Mouse (Mus musculus) lung, embryonic 15.5 days (tissue): ENCODE results near the gene Prox1. TPM values are rescaled to one million over a fixed set of nuclear protein-coding genes. Genes with fewer than 3 reads are reported as not detected.

Source experiments
- ATAC-seq: fragments of 200-750 bp; cut with Nextera tagmentation; 2 replicates; pipeline ENCODE4 v1.8.0; 2017; ENCODE audit warnings: moderate number of reproducible peaks, borderline replicate concordance; ENCODE audit not compliant: low FRiP score, low TSS enrichment; ENCODE audit errors: extremely low read depth
- H3K27ac ChIP-seq: fragments of 300-500 bp; sonication (generic); 2 replicates; pipeline ENCODE4 v1.5.1; 2015; ENCODE audit warnings: moderate library complexity, mild to moderate bottlenecking, inconsistent platforms
- H3K27me3 ChIP-seq: fragments of 300-500 bp; sonication (generic); 2 replicates; pipeline ENCODE4 v1.6.1; 2015; ENCODE audit warnings: inconsistent platforms
- H3K36me3 ChIP-seq: fragments of 300-500 bp; sonication (generic); 2 replicates; pipeline ENCODE4 v1.6.1; 2015; ENCODE audit warnings: inconsistent platforms
- H3K4me1 ChIP-seq: fragments of 300-500 bp; sonication (generic); 2 replicates; pipeline ENCODE4 v1.6.1; 2015; ENCODE audit warnings: inconsistent platforms
- H3K4me2 ChIP-seq: fragments of 300-500 bp; sonication (generic); 2 replicates; pipeline ENCODE4 v1.6.1; 2015; ENCODE audit warnings: inconsistent platforms, mild to moderate bottlenecking, moderate library complexity
- H3K4me3 ChIP-seq: fragments of 300-500 bp; sonication (generic); 2 replicates; pipeline ENCODE4 v1.5.1; 2015; ENCODE audit warnings: mild to moderate bottlenecking, inconsistent platforms
- H3K9ac ChIP-seq: fragments of 300-500 bp; sonication (generic); 2 replicates; pipeline ENCODE4 v1.6.1; 2015; ENCODE audit warnings: inconsistent platforms
- H3K9me3 ChIP-seq: fragments of 300-500 bp; sonication (generic); 2 replicates; pipeline ENCODE4 v1.6.1; 2016; ENCODE audit warnings: inconsistent platforms
- WGBS: fragments of 180-500 bp; shearing (Covaris S2); methylation state at CpG from one replicate; pipeline ENCODE4 v1.1.7; 2015; 5-methylcytosine and 5-hydroxymethylcytosine counted together
- polyA plus RNA-seq: library from polyadenylated mRNA; unstranded; fragments of >200 nt; fragmentation: Nextera tagmentation; extraction: Ambion mirVana; gene quantifications from 2 replicates; pipeline ENCODE4 v1.2.1, GENCODE M21; 2015

Prox1 gene
- polyA plus RNA-seq, 1 experiment from 2014 or later: 2.0 TPM

DNA sequence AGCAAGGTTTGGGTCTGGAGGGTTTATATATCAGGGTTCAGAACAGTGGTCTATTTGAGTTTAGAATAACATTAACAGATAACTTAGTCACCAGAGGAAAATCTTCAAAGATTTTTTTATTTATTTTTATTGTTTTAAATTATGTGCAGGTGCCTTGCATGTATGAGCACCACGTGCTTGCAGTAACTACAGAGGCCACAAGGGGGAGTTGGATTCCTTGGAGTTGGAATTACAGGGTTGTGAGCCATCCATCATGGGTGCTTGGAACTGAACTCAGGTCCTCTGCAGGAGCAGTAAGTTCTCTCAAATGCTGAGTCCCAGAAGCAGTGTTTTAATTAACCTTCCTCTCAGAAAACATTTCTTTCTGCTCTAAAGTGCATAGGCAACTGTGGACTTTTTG is 54.5 kb downstream of the Prox1 start:
- Histone ChIP-seq H3K4me3 (no peak overlapping the region), H3K9ac (no peak overlapping the region), H3K27ac (no peak overlapping the region), H3K4me2 (no peak overlapping the region), H3K27me3 (no peaks in the 10 kb centered on the region), H3K4me1 (no peaks in the 10 kb centered on the region), H3K9me3 (no peaks in the 10 kb centered on the region), H3K36me3 (no peaks in the 10 kb centered on the region)
- no peak for ATAC-seq
- WGBS: 74% methylated on average over 1 of the region's 1 CpGs

DNA sequence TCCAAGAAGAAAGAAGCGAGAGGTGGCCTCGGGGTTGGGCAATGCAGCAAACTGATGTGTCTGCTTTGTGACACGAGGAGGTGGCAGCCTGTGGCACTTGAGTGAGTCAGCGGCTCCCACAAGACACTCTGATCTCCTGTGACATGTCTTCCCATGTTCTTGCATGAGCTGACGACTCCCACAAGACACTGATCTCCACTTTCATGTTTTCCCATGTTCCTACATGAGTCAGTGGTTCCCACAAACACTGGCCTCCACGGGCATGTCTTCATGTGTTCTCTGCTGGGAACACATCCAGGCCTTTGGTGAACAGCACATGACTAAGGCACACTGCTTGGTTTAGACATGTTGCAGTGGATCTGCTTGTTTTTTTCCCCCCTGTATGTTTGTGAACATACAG is 58.8 kb downstream of the Prox1 start:
- H3K27me3 ChIP-seq: no peaks in the 10 kb centered on the region
- ATAC-seq: no peak
- no peaks in the 10 kb centered on the region; the same call in 1 of the 2 replicates for H3K9me3 ChIP-seq
- H3K4me1 ChIP-seq: peaks cover 3% of the 10 kb centered on the region; the same call in 1 of the 2 replicates
- H3K9ac ChIP-seq: no peak overlapping the region
- H3K36me3 ChIP-seq: no peaks in the 10 kb centered on the region
- H3K4me3 ChIP-seq: no peak overlapping the region
- no peak overlapping the region for H3K4me2 ChIP-seq
- no peak overlapping the region for H3K27ac ChIP-seq
- 67% methylated on average over 6 of the region's 6 CpGs for WGBS

DNA sequence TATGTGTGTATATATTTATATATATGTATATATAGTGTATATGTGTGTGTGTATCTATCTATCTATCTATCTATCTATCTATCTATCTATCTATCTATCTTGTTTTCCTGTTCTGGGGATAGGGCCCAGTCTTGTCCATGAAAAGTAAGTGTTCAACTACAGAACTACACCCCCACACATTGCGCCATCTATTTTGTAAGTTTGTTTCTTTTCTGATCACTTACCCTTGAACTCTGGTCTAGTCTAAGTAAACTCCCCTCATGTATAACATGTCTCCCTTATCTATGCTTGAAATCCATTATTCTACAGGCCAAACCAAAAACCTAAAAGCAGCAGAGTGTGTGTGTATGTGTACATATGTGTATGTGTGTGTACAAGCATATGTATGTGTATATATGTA is 62.9 kb downstream of the Prox1 start:
- H3K4me3 ChIP-seq: no peak overlapping the region
- H3K9me3 ChIP-seq: no peaks in the 10 kb centered on the region; the same call in 1 of the 2 replicates
- no peak for ATAC-seq
- WGBS: 85% methylated on average over 1 of the region's 1 CpGs
- peaks cover 7% of the 10 kb centered on the region; the same call in 1 of the 2 replicates for H3K4me1 ChIP-seq
- no peak overlapping the region for H3K4me2 ChIP-seq
- no peaks in the 10 kb centered on the region for H3K27me3 ChIP-seq
- H3K9ac ChIP-seq: no peak overlapping the region
- H3K36me3 ChIP-seq: no peaks in the 10 kb centered on the region
- no peak overlapping the region for H3K27ac ChIP-seq

DNA sequence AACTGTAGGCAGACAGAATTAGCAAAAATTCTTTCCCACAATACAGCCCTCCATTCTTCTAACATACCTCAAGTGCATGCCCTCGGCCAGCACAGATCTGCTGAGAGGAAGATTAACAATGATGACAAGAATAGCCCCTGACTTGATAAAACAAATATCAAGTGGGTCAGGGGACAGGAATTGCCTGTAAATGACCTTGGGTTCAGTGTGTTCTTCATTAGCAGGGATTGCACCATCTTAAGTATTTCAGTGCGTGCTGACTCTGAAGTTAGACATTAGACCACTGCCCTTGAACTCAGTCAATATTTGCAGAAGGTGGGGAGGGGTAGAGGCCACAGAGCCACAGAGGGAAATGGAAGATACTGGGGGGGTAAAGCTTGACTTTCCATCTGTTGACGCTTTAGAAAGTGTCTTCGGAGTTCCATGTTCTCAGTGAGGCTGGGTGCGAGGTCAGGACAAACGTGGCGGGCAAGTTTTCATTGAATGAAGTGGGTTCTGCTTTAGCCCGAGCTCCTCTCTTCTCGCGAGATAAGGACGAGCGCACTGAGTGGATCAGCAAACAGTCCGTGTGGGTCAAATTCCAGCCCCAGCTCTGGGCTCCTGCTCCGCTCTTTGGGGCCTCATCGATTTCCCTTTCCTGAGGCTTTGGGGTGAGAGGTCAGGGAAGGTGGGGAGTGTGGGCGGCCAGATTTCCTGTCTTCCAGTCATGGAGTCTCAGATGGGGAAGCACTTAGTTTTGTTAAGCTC is 63.7 kb downstream of the Prox1 start:
- WGBS: 35% methylated on average over 16 of the region's 16 CpGs
- Histone ChIP-seq H3K4me1 (peaks cover 7% of the 10 kb centered on the region; the same call in 1 of the 2 replicates), H3K9ac (no peak overlapping the region), H3K4me2 (peak overlapping the region; percentile 18; the same call in 1 of the 2 replicates), H3K36me3 (no peaks in the 10 kb centered on the region), H3K27ac (no peak overlapping the region), H3K4me3 (no peak overlapping the region), H3K27me3 (no peaks in the 10 kb centered on the region), H3K9me3 (no peaks in the 10 kb centered on the region; the same call in 1 of the 2 replicates)
- ATAC-seq: no peak

DNA sequence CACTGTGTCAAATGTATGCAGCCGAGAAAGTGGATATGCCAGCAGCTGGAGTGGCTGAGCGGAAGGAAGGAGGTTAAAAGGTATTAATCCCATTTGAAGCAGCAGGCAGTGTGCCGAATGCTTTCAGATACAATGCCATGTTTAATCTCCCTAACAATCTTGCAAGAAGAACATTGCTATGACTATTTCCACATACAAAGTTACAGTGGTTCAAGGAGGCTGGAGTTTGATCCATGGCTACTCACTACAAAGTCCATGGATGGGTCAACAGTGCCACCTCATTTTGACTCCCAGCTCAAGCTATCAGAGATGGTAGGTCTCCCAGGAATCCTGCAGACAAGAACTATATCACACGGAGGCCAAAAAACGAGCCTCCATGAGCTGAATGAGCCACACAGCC is 64.5 kb downstream of the Prox1 start:
- WGBS: 54% methylated on average over 5 of the region's 5 CpGs
- H3K4me1 ChIP-seq: peaks cover 7% of the 10 kb centered on the region; the same call in 1 of the 2 replicates
- no peak overlapping the region for H3K4me2 ChIP-seq
- H3K4me3 ChIP-seq: no peak overlapping the region
- H3K9me3 ChIP-seq: no peaks in the 10 kb centered on the region; the same call in 1 of the 2 replicates
- H3K27me3 ChIP-seq: no peaks in the 10 kb centered on the region
- no peak overlapping the region for H3K27ac ChIP-seq
- H3K9ac ChIP-seq: no peak overlapping the region
- ATAC-seq: no peak
- no peaks in the 10 kb centered on the region for H3K36me3 ChIP-seq

DNA sequence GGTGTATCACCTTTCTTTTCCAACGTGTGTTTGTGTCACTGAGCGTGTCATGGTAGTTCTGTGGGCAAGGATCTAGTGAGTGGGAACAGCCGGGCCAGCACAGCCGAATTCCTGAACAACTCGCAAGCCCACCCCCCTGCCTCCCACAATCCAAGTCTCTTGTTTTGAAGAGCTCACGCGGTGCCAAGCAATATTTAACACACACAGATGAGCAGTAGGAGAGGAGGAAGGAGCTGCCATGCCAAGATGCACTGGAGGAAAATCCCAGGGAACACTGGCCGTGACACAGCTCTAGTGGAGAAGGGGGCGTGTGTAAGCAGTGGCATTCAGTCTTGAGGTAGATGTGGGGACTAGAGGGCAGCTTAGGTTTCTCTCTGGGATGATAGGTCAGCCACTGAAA is 77.2 kb downstream of the Prox1 start:
- H3K27me3 ChIP-seq: no peaks in the 10 kb centered on the region
- H3K4me1 ChIP-seq: no peaks in the 10 kb centered on the region
- no peak overlapping the region for H3K27ac ChIP-seq
- H3K9me3 ChIP-seq: no peaks in the 10 kb centered on the region
- H3K4me2 ChIP-seq: no peak overlapping the region
- H3K36me3 ChIP-seq: no peaks in the 10 kb centered on the region
- WGBS: 72% methylated on average over 9 of the region's 9 CpGs
- ATAC-seq: no peak
- H3K4me3 ChIP-seq: no peak overlapping the region
- H3K9ac ChIP-seq: no peak overlapping the region

DNA sequence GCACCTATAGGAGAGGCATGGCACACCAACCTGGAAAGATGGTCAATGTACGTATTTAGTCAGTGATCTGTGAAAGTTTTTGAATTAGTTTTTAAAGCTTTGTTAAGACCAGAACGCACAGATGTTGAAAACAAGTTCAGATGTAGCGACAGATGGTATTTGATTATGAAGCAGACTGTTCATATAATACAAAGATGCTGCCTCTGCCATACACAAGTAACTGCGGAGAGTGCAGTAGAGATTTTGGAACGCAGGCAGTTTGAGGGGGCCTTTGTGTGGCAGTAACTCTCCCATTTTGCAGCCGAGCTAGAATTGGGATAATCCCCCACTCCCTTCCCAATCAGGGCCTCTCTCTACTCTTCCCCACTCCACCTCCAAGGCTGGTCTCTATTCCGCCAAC is 78.4 kb downstream of the Prox1 start:
- no peaks in the 10 kb centered on the region for H3K9me3 ChIP-seq
- H3K36me3 ChIP-seq: no peaks in the 10 kb centered on the region
- H3K27me3 ChIP-seq: no peaks in the 10 kb centered on the region
- H3K4me2 ChIP-seq: no peak overlapping the region
- 89% methylated on average over 7 of the region's 7 CpGs for WGBS
- no peak overlapping the region for H3K9ac ChIP-seq
- no peak overlapping the region for H3K27ac ChIP-seq
- H3K4me3 ChIP-seq: no peak overlapping the region
- no peak for ATAC-seq
- H3K4me1 ChIP-seq: no peaks in the 10 kb centered on the region

DNA sequence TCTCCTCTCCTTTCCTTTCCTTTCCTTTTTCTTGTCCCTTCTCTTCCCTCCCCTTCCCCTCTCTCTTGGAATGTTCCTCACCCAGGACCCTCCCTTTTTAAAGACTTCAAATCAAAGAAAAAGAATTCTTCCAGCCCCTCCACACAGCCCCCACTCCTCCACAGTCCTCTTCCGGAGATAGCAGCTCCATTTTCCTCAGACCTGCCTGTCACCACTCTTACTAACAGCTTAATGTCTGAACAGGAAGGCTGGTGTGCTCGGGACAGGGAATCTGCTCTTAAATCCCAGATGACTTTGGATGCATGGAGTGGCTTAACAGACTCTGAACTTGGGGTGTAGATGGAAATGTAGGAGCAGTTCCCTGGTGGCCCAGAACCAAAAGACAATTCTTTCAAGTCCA is 81.6 kb downstream of the Prox1 start:
- H3K9me3 ChIP-seq: no peaks in the 10 kb centered on the region
- no peak overlapping the region for H3K4me3 ChIP-seq
- H3K9ac ChIP-seq: no peak overlapping the region
- ATAC-seq: no peak
- 13% methylated on average over 2 of the region's 2 CpGs for WGBS
- H3K4me1 ChIP-seq: no peaks in the 10 kb centered on the region
- no peak overlapping the region for H3K27ac ChIP-seq
- H3K36me3 ChIP-seq: no peaks in the 10 kb centered on the region
- H3K27me3 ChIP-seq: no peaks in the 10 kb centered on the region
- no peak overlapping the region for H3K4me2 ChIP-seq

DNA sequence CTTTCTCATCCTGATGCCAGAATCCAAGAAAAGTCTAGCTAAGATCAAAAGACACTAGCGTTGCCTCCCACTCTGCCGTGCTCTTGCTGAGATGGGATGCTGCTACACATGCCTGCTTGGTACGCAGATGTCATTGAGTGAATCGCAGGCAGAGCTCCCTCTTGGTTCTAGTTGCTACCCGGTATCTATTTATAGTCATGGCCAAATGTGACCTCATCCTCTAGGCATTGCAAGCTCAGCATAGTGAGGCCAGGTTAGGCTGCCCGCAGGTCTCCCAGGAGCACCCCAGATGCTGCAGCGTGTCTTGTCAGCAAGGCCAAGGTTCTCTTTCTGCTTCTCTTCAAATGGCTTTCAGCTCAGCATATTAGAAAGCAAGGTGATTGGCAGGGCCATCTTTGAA is 84.8 kb downstream of the Prox1 start:
- no peak for ATAC-seq

DNA sequence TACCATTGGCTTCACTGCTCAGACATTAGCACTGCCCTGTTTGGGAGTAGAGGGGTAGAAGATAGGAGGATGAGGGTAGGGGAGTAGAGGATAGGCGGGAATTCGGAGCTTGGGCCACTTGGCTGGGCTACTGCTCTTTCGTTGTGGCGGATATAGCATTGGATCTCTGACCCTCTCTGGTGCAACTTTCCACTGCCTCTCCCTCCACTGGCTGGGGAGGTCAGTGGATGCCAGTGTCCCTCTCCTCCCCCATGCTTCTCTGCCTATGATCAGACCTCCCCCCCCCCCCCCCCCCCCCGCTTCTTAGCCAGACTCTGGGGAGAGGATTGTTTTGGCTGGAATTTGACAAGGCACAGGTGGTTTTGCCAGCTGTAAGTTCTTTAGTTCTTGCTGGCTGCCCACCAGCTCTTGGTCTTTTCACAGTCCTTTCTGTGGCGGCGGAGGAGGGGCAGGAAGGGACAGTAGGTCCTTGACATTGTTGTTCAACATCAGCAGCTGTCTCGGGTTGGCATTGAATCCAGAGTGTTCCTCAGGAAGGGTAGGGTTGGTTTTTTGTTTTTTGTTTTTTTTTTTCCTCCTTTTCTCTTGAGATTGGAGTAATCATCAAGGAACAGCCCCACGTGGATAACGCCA is 90.8 kb downstream of the Prox1 start:
- no peaks in the 10 kb centered on the region for H3K4me1 ChIP-seq
- no peaks in the 10 kb centered on the region for H3K27me3 ChIP-seq
- no peak overlapping the region for H3K4me2 ChIP-seq
- H3K4me3 ChIP-seq: no peak overlapping the region
- WGBS: 73% methylated on average over 9 of the region's 10 CpGs
- H3K9me3 ChIP-seq: no peaks in the 10 kb centered on the region
- no peak overlapping the region for H3K9ac ChIP-seq
- no peaks in the 10 kb centered on the region for H3K36me3 ChIP-seq
- H3K27ac ChIP-seq: no peak overlapping the region
- ATAC-seq: no peak

More for the DNA sequence above, 84.8 kb downstream of the Prox1 start:
- H3K27ac ChIP-seq: no peak overlapping the region
- no peaks in the 10 kb centered on the region for H3K27me3 ChIP-seq
- H3K9me3 ChIP-seq: no peaks in the 10 kb centered on the region
- no peaks in the 10 kb centered on the region for H3K36me3 ChIP-seq
- H3K4me2 ChIP-seq: no peak overlapping the region
- WGBS: 79% methylated on average over 7 of the region's 7 CpGs
- no peak overlapping the region for H3K9ac ChIP-seq
- H3K4me1 ChIP-seq: no peaks in the 10 kb centered on the region
- no peak overlapping the region for H3K4me3 ChIP-seq

DNA sequence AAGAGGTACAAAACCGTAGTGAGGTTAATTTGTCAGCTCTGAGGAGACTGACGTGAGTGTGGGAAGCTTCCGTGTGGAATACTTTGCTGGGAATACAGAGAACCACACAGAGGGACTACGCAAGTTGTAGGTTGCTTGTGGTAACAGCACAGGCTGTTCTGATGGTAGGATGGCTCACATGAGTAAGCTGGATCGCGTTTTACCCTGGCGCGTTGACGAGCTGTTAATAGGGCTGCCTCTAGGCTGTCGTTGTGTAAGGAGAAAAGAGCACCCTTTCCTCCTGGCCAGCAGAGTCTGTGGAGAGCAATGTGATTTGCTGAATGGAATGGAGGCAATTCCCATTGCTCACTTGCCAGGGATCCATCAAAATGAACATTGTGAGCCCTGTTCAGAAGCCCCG is 93.9 kb downstream of the Prox1 start:
- no peak overlapping the region for H3K4me3 ChIP-seq
- no peaks in the 10 kb centered on the region for H3K36me3 ChIP-seq
- 62% methylated on average over 11 of the region's 11 CpGs for WGBS
- no peak overlapping the region for H3K9ac ChIP-seq
- H3K27me3 ChIP-seq: no peaks in the 10 kb centered on the region
- no peak for ATAC-seq
- H3K27ac ChIP-seq: no peak overlapping the region
- no peaks in the 10 kb centered on the region for H3K9me3 ChIP-seq
- H3K4me2 ChIP-seq: no peak overlapping the region
- no peaks in the 10 kb centered on the region for H3K4me1 ChIP-seq
